Mouse (Mus musculus) MEL (cell line): ENCODE results near the gene Hspa2.
A peak's percentile ranks its signal among the peaks of the same experiment; 100 is the strongest.

Experiments used
- CTCF ChIP-seq, 3 experiments: IDR thresholded peaks in 2 of 3; conservative IDR thresholded peaks in 1 of 3; 2 replicates each; pipeline ENCODE4 v1.5.1; 2011 to 2012; ENCODE audit warnings: low read length in 3 of 3, low read depth in 2 of 3, mild to moderate bottlenecking in 2 of 3, improper control_type of control experiment in 1 of 3, inconsistent platforms in 1 of 3, mixed read lengths in 1 of 3, moderate library complexity in 1 of 3; ENCODE audit not compliant: control insufficient read depth in 1 of 3, insufficient read depth in 1 of 3, poor library complexity in 1 of 3, severe bottlenecking in 1 of 3
- MAX ChIP-seq: IDR thresholded peaks from 2 replicates; pipeline ENCODE4 v1.6.1; 2011; ENCODE audit warnings: low read length, improper control_type of control experiment
- MYC ChIP-seq: IDR thresholded peaks from 2 replicates; pipeline ENCODE4 v1.6.1; 2011; ENCODE audit warnings: low read depth, mild to moderate bottlenecking, low read length, improper control_type of control experiment, moderate library complexity
- POLR2A ChIP-seq, 2 experiments: IDR thresholded peaks; 2 replicates each; pipeline ENCODE4 v1.6.1; 2011 to 2012; ENCODE audit warnings: low read length in 2 of 2, mild to moderate bottlenecking in 2 of 2, control low read depth in 1 of 2, improper control_type of control experiment in 1 of 2, low read depth in 1 of 2, moderate library complexity in 1 of 2; ENCODE audit not compliant: control insufficient read depth in 1 of 2, insufficient read depth in 1 of 2, poor library complexity in 1 of 2
- USF2 ChIP-seq, 2 experiments: IDR thresholded peaks; 2 replicates each; pipeline ENCODE4 v1.6.1; 2011 to 2012; ENCODE audit warnings: improper control_type of control experiment in 2 of 2, low read length in 2 of 2, borderline replicate concordance in 1 of 2, inconsistent platforms in 1 of 2, low read depth in 1 of 2, mild to moderate bottlenecking in 1 of 2; ENCODE audit not compliant: insufficient read depth in 1 of 2

DNA sequence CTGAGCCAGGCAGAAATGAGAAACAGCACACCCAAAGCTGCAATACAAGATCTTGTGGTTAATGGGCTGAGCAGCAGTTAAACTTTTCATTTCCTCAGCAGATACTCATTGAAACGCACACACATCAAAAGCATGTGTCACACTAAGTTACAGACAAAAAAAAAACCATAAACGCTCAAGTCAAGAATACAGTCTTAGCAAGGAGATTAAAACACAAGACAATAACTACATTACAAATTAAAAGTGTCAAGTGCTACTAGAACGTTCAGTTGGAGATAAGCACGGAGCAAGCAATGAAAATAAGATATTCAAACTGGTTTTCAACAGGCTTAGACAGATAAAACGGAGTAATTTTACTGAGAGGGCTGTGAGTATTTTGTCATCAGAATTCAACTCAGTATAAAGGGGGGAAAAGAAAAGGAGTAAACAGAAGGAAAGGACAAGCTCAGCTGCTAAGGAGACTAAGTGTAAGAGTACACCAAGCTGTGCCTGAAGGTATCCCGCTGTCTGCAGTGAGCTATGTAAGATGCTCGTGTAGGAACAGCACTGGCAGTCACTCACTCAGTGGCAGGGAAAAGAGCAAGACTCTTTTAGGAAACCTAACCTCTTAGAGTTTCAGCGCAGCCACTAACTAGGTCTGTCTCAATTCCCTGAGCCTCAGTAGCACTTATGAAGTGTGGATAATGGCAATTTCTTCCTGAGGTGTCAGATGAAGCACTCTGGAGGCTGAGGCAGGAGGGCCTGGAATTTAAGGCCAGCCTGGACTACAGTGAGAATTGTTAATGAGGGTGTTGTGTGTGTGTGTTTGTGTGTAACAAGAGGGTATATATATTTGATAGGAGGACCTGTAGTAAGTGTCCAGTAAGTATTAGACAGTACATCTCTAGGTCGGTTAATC, 42.3 kb upstream of the Hspa2 start:
- TF ChIP-seq CTCF (IDR thresholded peaks at IDR 0.05 in 2 of 3, conservative IDR thresholded peaks at IDR 0.05 in 1 of 3; ENCODE audit: control insufficient read depth in 1 of 3, insufficient read depth in 1 of 3, low read depth in 2 of 3, low read length in 3 of 3, poor library complexity in 1 of 3, severe bottlenecking in 1 of 3) (no peak), MAX (no peak), MYC (peak; percentile 82), POLR2A (IDR thresholded peaks at IDR 0.05; ENCODE audit: control insufficient read depth in 1 of 2, insufficient read depth in 1 of 2, low read depth in 1 of 2, low read length in 2 of 2, poor library complexity in 1 of 2) (peak; percentile 67 to 91; a peak in 2 of 4 replicates), USF2 (IDR thresholded peaks at IDR 0.05; ENCODE audit: borderline replicate concordance in 1 of 2, insufficient read depth in 1 of 2, low read depth in 1 of 2, low read length in 2 of 2) (no peak)
